Mouse (Mus musculus) cerebellum, adult 9-11 months (tissue): Measurements from ENCODE around the gene Dap.

ENCODE experiments used
- DNase-seq: peaks from one replicate; pipeline ENCODE4 v3.0.0; 2022

The Dap gene

GRCm38 (mm10) chr15:31306726-31307125, 82.6 kb downstream of the Dap start:
- DNase-seq = no peak

- DNase-seq = no peak
Observed at GRCm38 (mm10) chr15:31309526-31309925, 85.4 kb downstream of the Dap start.

- no peak for DNase-seq
Observed at GRCm38 (mm10) chr15:31312001-31312400, 87.9 kb downstream of the Dap start.

- peak; percentile 56 for DNase-seq
Observed at GRCm38 (mm10) chr15:31315630-31316231, 91.6 kb downstream of the Dap start.

- no peak for DNase-seq
Observed at GRCm38 (mm10) chr15:31317056-31317805, 93.1 kb downstream of the Dap start.

GRCm38 (mm10) chr15:31318158-31318955, 94.2 kb downstream of the Dap start:
- DNase-seq = no peak

- no peak for DNase-seq
Observed at GRCm38 (mm10) chr15:31319046-31319445, 94.9 kb downstream of the Dap start.

GRCm38 (mm10) chr15:31320598-31321377, 96.7 kb downstream of the Dap start:
- no peak for DNase-seq

GRCm38 (mm10) chr15:31323684-31324083, 99.6 kb downstream of the Dap start:
- DNase-seq = no peak
